Mouse (Mus musculus): ENCODE measurements around the gene Ruvbl1. TPM values are rescaled to one million over a fixed set of nuclear protein-coding genes. Genes with fewer than 3 reads are reported as not detected.
A peak's percentile ranks its signal among the peaks of the same experiment; 100 is the strongest.

Ruvbl1 gene
- polyA plus RNA-seq, 1 experiment from 2014 or later = 126 TPM

- DNase-seq (ENCODE audit: low spot score) = no peak
These were observed 25.6 kb downstream of the Ruvbl1 start for GRCm38 (mm10) chr6:88490629-88491354.

- DNase-seq (ENCODE audit: low spot score) = no peak
These were observed 28.5 kb downstream of the Ruvbl1 start for GRCm38 (mm10) chr6:88493712-88494111.

DNA sequence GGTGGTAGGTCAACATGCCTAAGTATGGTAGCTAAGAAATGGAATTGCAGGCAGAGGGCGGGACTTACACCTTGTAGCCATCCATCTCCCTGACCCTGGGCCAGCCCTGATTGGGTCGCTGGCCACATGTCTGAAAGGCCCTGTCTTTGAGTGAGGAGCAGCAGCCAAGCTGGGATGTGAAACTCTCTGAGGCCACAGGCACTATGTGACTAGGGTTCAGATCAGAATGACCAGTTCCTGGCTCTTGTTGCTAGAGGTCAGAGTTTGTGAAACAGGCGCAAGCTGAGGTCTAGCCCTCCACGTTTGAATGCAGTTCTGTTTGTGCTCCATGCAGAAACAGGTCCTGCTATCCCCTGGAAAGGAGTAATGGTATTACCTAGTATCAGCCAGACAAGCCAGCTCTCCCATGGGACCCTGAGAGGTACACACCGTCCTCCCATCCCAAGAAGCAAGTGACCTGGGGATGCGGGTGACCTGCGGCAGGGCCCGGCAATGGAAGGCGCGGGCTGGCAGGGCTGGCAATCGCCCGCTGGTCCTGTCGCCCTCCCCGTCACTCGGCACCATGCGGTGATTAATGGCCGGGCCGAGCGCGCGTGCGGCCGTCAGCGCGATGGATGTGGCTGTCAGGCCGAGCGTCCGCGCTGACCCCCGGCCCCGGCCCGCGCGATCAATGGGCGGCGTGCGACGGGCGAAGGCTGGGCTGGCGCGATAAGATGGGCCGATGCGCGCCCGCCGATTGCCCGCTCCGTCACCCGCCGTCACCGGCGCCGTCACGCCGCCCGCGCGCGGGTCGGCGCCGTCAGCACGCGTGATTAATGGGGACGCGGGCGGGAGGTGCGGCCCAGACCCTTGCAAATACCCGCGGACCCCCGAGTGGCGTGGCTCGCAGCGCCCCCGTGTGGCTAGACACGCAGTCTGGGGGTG is 34.5 kb downstream of the Ruvbl1 start:
- DNase-seq (ENCODE audit: low spot score) = peak; percentile 40

DNA sequence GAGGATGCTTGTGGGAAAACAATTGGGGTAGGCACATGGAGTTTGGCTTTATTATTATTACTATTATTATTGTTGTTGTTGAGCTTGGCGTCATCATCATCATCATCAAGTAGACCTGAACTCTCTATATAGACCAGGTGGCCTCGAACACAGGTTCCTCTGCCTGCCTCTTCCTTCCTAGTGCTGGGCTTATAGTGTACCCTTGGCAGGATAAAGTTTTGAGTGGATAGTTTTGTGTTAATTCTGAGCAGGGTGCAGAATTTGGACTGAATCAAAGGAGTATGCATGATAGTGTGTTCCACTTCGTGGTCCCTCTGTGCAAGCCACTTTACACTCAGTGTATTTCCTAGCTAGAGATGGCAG is 35.2 kb downstream of the Ruvbl1 start:
- no peak for DNase-seq (ENCODE audit: low spot score)

- no peak for DNase-seq (ENCODE audit: low spot score)
These were observed 37.1 kb downstream of the Ruvbl1 start for GRCm38 (mm10) chr6:88502030-88502970.

DNA sequence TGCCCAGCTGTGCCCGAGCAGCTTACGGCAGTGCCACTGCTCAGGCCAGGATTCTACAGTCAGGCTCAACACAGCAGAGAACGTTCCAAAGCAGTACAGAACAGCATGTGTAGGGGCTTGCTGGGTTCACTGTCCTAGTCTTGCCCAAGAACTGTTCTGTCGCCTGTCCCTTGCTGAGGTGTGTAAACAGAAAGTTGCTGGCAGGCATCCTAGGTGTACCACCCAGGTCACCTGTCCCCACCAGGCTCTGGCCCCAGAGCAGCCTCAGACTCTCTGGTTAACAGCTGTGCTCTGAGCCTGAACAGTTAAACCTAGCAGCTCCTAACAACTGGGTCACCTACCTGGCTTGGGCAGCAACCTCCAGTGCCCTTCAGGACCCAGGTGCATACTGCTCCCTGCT is 37.8 kb downstream of the Ruvbl1 start:
- no peak for DNase-seq (ENCODE audit: low spot score)

GRCm38 (mm10) chr6:88513984-88514383 is 48.8 kb downstream of the Ruvbl1 start:
- DNase-seq (ENCODE audit: low spot score) = no peak

DNA sequence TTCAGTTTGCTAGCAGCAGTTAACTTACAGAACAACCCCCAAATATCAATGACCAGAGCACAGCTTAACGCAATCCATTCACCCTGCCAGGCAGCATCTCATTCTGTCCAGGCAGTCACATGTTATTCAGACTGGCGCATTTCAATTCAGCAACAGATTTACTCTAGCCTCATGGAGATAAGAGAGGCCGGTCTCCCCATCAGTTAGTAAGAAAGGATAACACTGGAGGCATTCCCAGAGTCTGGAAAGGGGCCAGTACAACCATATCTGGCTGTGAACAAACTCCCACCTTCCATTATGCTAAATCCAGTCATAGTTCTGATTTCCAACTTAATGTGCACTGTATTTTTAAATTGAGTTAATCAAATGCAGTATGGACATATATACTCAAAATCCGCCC is 49.3 kb downstream of the Ruvbl1 start:
- no peak for DNase-seq (ENCODE audit: low spot score)

DNA sequence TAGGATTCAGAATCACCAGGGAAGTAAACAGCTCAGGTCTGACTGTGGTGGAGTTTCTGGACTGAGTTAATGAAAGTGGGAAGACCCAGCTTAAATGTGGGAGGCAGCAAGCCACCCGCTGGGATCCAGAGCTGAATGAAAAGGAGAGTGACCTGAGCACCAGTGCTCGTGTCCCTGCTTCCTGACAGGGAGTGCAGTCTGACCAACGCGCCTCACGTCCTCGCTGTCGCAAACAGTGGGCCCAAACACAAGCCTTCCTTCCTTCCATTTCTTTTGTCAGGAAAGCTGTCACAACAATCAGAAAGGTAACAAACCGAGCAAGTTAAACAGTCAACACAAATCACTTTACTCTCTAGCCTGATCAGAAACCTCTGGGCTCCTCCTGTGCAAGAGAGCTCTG is 50.8 kb downstream of the Ruvbl1 start:
- DNase-seq (ENCODE audit: low spot score) = no peak

GRCm38 (mm10) chr6:88516667-88517066 is 51.5 kb downstream of the Ruvbl1 start:
- no peak for DNase-seq (ENCODE audit: low spot score)

DNA sequence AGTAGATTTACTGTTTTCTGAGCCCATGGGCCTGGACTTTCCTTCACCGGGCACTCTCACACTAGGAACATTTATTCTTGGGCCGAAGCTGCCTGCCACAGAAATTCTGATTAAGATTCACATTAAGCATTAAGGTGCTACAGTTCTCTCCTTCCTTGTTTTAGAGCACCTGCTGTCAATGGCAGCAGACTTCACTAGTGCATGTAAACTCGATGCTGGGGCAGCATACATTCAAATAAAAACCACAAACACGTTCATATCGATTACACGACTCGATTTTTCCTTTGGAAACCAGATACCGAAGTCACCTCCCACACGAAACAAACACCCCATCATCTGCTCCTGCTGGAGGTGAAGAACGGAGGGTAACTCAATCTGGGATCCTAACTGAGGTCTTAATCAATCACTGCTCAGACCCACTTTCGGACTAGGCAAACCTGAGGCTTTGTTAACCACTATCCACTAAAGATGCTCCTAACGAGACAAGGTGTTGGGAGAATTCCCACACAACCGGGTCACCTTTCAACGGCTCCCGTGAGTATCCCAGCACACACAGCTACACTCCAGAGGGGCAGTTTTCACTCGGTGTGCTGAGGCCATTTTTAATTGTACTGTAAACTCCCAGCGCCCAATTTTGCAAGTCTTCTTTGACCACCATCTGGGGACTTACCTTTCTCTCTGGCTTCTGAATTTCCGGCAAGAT is 52.6 kb downstream of the Ruvbl1 start:
- peak; percentile 7 for DNase-seq (ENCODE audit: low spot score)

- DNase-seq (ENCODE audit: low spot score) = peak; percentile 97
These were observed 53.4 kb downstream of the Ruvbl1 start, which contains the start of gene Sec61a1 for GRCm38 (mm10) chr6:88518404-88519263. Sec61a1 (minus strand) TSS chr6:88518905.

- DNase-seq (ENCODE audit: low spot score) = no peak
These were observed 56.6 kb downstream of the Ruvbl1 start for GRCm38 (mm10) chr6:88521821-88522220.

GRCm38 (mm10) chr6:88522606-88523005 is 57.4 kb downstream of the Ruvbl1 start:
- peak; percentile 43 for DNase-seq (ENCODE audit: low spot score)

DNA sequence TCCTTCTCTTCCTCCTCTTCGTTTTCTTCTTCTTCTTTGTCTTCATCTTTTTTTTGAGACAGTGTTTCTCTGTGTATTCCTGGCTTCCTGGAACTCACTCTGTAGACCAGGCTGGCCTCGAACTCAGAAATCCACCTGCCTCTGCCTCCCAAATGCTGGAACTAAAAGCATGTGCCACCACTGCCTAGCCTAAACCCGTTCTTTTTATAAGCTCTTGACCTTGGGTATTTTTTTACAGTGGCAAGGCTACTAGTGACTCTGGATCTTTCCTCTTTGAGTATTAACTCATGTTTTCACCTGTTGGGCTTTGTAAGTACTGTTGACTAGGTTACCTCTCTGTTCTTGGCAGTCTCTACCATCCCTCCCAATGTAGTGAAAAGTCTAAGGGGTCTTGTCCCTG is 57.8 kb downstream of the Ruvbl1 start:
- DNase-seq (ENCODE audit: low spot score) = no peak

GRCm38 (mm10) chr6:88523451-88523850 is 58.2 kb downstream of the Ruvbl1 start:
- DNase-seq (ENCODE audit: low spot score) = no peak

DNA sequence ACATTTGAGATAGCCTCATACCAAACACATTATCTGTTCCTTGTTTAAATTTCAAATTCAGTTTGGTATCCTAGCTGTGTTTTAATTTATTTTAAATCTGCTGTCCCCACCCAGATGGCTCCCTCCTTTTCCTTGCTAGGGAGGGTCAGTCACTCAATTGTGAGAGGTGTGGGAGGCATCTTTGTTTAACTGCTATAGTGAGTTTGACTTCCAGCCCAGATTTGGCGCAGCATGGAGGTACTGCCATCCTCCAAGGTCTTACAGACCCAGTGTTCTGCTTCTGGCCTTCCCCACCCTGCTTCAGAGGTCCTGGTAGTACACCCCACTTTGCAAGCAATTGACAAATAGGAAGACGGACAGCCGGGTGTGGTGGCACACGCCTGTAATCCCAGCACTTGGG is 58.8 kb downstream of the Ruvbl1 start:
- DNase-seq (ENCODE audit: low spot score) = no peak

GRCm38 (mm10) chr6:88530306-88530705 is 65.1 kb downstream of the Ruvbl1 start:
- DNase-seq (ENCODE audit: low spot score) = no peak

- no peak for DNase-seq (ENCODE audit: low spot score)
These were observed 75.0 kb downstream of the Ruvbl1 start for GRCm38 (mm10) chr6:88540093-88540755.

Measured in thymus, postnatal 0 days (tissue).